Mouse (Mus musculus): ENCODE measurements around the gene Osbpl10. TPM values are rescaled to one million over a fixed set of nuclear protein-coding genes. Genes with fewer than 3 reads are reported as not detected.
A peak's percentile ranks its signal among the peaks of the same experiment; 100 is the strongest.

Gene Osbpl10
- polyA plus RNA-seq, 1 experiment from 2014 or later, result 0.11 TPM

GRCm38 (mm10) chr9:115214572-115215571, 236.5 kb downstream of the Osbpl10 start:
- 32% methylated on average over 7 of the region's 7 CpGs for WGBS (ENCODE audit: insufficient replicate concordance)
- no peak for ATAC-seq (ENCODE audit: low read depth)
- Histone ChIP-seq H3K9ac (ENCODE audit: low read depth, low read length) (no peak overlapping the region), H3K36me3 (ENCODE audit: control insufficient read depth, insufficient read depth) (no peaks in the 10 kb centered on the region), H3K9me3 (replicated peaks; ENCODE audit: control insufficient read depth, low read length) (no peaks in the 10 kb centered on the region), H3K4me1 (ENCODE audit: control insufficient read depth, low read depth, low read length) (peaks cover 11% of the 10 kb centered on the region), H3K4me3 (ENCODE audit: low read depth, low read length) (no peak overlapping the region), H3K27ac (ENCODE audit: low read length) (no peak overlapping the region), H3K4me2 (ENCODE audit: low read depth, low read length) (no peak overlapping the region), H3K27me3 (ENCODE audit: control insufficient read depth, insufficient read depth, low read depth, low read length) (no peaks in the 10 kb centered on the region)

GRCm38 (mm10) chr9:115215830-115216701, 237.7 kb downstream of the Osbpl10 start:
- Histone ChIP-seq H3K36me3 (ENCODE audit: control insufficient read depth, insufficient read depth) (no peaks in the 10 kb centered on the region), H3K4me2 (ENCODE audit: low read depth, low read length) (no peak overlapping the region), H3K4me3 (ENCODE audit: low read depth, low read length) (no peak overlapping the region), H3K27ac (ENCODE audit: low read length) (no peak overlapping the region), H3K9me3 (replicated peaks; ENCODE audit: control insufficient read depth, low read length) (no peaks in the 10 kb centered on the region), H3K4me1 (ENCODE audit: control insufficient read depth, low read depth, low read length) (peaks cover 11% of the 10 kb centered on the region), H3K9ac (ENCODE audit: low read depth, low read length) (no peak overlapping the region), H3K27me3 (ENCODE audit: control insufficient read depth, insufficient read depth, low read depth, low read length) (no peaks in the 10 kb centered on the region)
- peak; percentile 58 for ATAC-seq (ENCODE audit: low read depth)
- 38% methylated on average over 20 of the region's 21 CpGs for WGBS (ENCODE audit: insufficient replicate concordance)

- ATAC-seq (ENCODE audit: low read depth), result peak; percentile 56
- Histone ChIP-seq H3K36me3 (ENCODE audit: control insufficient read depth, insufficient read depth) (no peaks in the 10 kb centered on the region), H3K4me2 (ENCODE audit: low read depth, low read length) (no peak overlapping the region), H3K9me3 (replicated peaks; ENCODE audit: control insufficient read depth, low read length) (no peaks in the 10 kb centered on the region), H3K4me3 (ENCODE audit: low read depth, low read length) (no peak overlapping the region), H3K27ac (ENCODE audit: low read length) (no peak overlapping the region), H3K9ac (ENCODE audit: low read depth, low read length) (no peak overlapping the region), H3K4me1 (ENCODE audit: control insufficient read depth, low read depth, low read length) (peaks cover 11% of the 10 kb centered on the region), H3K27me3 (ENCODE audit: control insufficient read depth, insufficient read depth, low read depth, low read length) (no peaks in the 10 kb centered on the region)
- 33% methylated on average over 9 of the region's 9 CpGs for WGBS (ENCODE audit: insufficient replicate concordance)
Observed at GRCm38 (mm10) chr9:115217984-115218383, 239.6 kb downstream of the Osbpl10 start.

- Histone ChIP-seq H3K4me3 (ENCODE audit: low read depth, low read length) (no peak overlapping the region), H3K4me2 (ENCODE audit: low read depth, low read length) (no peak overlapping the region), H3K4me1 (ENCODE audit: control insufficient read depth, low read depth, low read length) (peaks cover 11% of the 10 kb centered on the region), H3K27ac (ENCODE audit: low read length) (no peak overlapping the region), H3K36me3 (ENCODE audit: control insufficient read depth, insufficient read depth) (no peaks in the 10 kb centered on the region), H3K9me3 (replicated peaks; ENCODE audit: control insufficient read depth, low read length) (no peaks in the 10 kb centered on the region), H3K27me3 (ENCODE audit: control insufficient read depth, insufficient read depth, low read depth, low read length) (no peaks in the 10 kb centered on the region), H3K9ac (ENCODE audit: low read depth, low read length) (no peak overlapping the region)
- ATAC-seq (ENCODE audit: low read depth), result no peak
- WGBS (ENCODE audit: insufficient replicate concordance), result 60% methylated on average over 7 of the region's 7 CpGs
Observed at GRCm38 (mm10) chr9:115220466-115220865, 242.1 kb downstream of the Osbpl10 start.

GRCm38 (mm10) chr9:115221265-115221664, 242.9 kb downstream of the Osbpl10 start:
- no peaks in the 10 kb centered on the region for H3K27me3 ChIP-seq (ENCODE audit: control insufficient read depth, insufficient read depth, low read depth, low read length)
- H3K9ac ChIP-seq (ENCODE audit: low read depth, low read length), result no peak overlapping the region
- no peak for ATAC-seq (ENCODE audit: low read depth)
- WGBS (ENCODE audit: insufficient replicate concordance), result 62% methylated on average over 7 of the region's 7 CpGs
- no peak overlapping the region for H3K4me3 ChIP-seq (ENCODE audit: low read depth, low read length)
- H3K27ac ChIP-seq (ENCODE audit: low read length), result no peak overlapping the region
- H3K4me2 ChIP-seq (ENCODE audit: low read depth, low read length), result no peak overlapping the region
- H3K9me3 ChIP-seq (replicated peaks; ENCODE audit: control insufficient read depth, low read length), result no peaks in the 10 kb centered on the region
- H3K4me1 ChIP-seq (ENCODE audit: control insufficient read depth, low read depth, low read length), result peaks cover 6% of the 10 kb centered on the region
- no peaks in the 10 kb centered on the region for H3K36me3 ChIP-seq (ENCODE audit: control insufficient read depth, insufficient read depth)

GRCm38 (mm10) chr9:115224744-115225354, 246.5 kb downstream of the Osbpl10 start:
- no peak for ATAC-seq (ENCODE audit: low read depth)
- Histone ChIP-seq H3K4me2 (ENCODE audit: low read depth, low read length) (no peak overlapping the region), H3K27ac (ENCODE audit: low read length) (no peak overlapping the region), H3K9ac (ENCODE audit: low read depth, low read length) (no peak overlapping the region), H3K4me3 (ENCODE audit: low read depth, low read length) (no peak overlapping the region), H3K36me3 (ENCODE audit: control insufficient read depth, insufficient read depth) (no peaks in the 10 kb centered on the region), H3K4me1 (ENCODE audit: control insufficient read depth, low read depth, low read length) (no peaks in the 10 kb centered on the region), H3K9me3 (replicated peaks; ENCODE audit: control insufficient read depth, low read length) (no peaks in the 10 kb centered on the region), H3K27me3 (ENCODE audit: control insufficient read depth, insufficient read depth, low read depth, low read length) (no peaks in the 10 kb centered on the region)
- WGBS (ENCODE audit: insufficient replicate concordance), result 62% methylated on average over 7 of the region's 7 CpGs

GRCm38 (mm10) chr9:115229145-115229544, 250.8 kb downstream of the Osbpl10 start:
- ATAC-seq (ENCODE audit: low read depth), result no peak
- Histone ChIP-seq H3K27me3 (ENCODE audit: control insufficient read depth, insufficient read depth, low read depth, low read length) (no peaks in the 10 kb centered on the region), H3K4me3 (ENCODE audit: low read depth, low read length) (no peak overlapping the region), H3K9me3 (replicated peaks; ENCODE audit: control insufficient read depth, low read length) (no peaks in the 10 kb centered on the region), H3K4me2 (ENCODE audit: low read depth, low read length) (no peak overlapping the region), H3K36me3 (ENCODE audit: control insufficient read depth, insufficient read depth) (no peaks in the 10 kb centered on the region), H3K9ac (ENCODE audit: low read depth, low read length) (no peak overlapping the region), H3K27ac (ENCODE audit: low read length) (no peak overlapping the region), H3K4me1 (ENCODE audit: control insufficient read depth, low read depth, low read length) (no peaks in the 10 kb centered on the region)
- WGBS (ENCODE audit: insufficient replicate concordance), result 51% methylated on average over 4 of the region's 4 CpGs

- no peak overlapping the region for H3K4me3 ChIP-seq (ENCODE audit: low read depth, low read length)
- no peak overlapping the region for H3K9ac ChIP-seq (ENCODE audit: low read depth, low read length)
- no peaks in the 10 kb centered on the region for H3K9me3 ChIP-seq (replicated peaks; ENCODE audit: control insufficient read depth, low read length)
- no peak overlapping the region for H3K27ac ChIP-seq (ENCODE audit: low read length)
- no peaks in the 10 kb centered on the region for H3K4me1 ChIP-seq (ENCODE audit: control insufficient read depth, low read depth, low read length)
- H3K27me3 ChIP-seq (ENCODE audit: control insufficient read depth, insufficient read depth, low read depth, low read length), result no peaks in the 10 kb centered on the region
- no peaks in the 10 kb centered on the region for H3K36me3 ChIP-seq (ENCODE audit: control insufficient read depth, insufficient read depth)
- no peak for ATAC-seq (ENCODE audit: low read depth)
- 66% methylated on average over 10 of the region's 10 CpGs for WGBS (ENCODE audit: insufficient replicate concordance)
- no peak overlapping the region for H3K4me2 ChIP-seq (ENCODE audit: low read depth, low read length)
Observed at GRCm38 (mm10) chr9:115229676-115230075, 251.3 kb downstream of the Osbpl10 start.
